Mouse (Mus musculus): ENCODE results near the gene St6gal2. TPM values are rescaled to one million over a fixed set of nuclear protein-coding genes. Genes with fewer than 3 reads are reported as not detected.

The St6gal2 gene
- polyA plus RNA-seq, 1 experiment = not detected

DNA sequence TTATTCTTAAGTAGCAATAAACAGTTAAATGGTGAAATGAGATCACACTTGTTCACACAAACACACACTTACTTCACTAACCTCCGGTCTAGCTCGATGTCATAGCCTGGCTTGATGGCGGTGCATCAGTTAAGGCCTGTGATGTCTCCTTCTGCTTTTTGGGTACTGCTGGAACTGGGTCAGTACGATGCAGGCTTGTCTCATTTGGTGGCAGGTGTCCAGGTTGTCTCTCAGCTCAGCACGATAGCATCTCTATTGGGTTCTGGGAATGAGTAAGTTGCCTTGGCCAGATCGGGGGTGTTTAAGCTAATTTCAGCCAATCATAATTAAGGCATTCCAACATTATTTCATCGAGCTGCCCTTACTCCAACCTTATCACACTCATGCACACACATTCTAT, 86.7 kb downstream of the St6gal2 start:
- no peaks in the 10 kb centered on the region for H3K4me1 ChIP-seq (ENCODE audit: control insufficient read depth, insufficient read depth, low read length)
- no peaks in the 10 kb centered on the region for H3K36me3 ChIP-seq (ENCODE audit: control insufficient read depth, insufficient read depth, low read length)
- 89% methylated on average over 7 of the region's 7 CpGs for whole genome bisulfite sequencing
- H3K4me3 ChIP-seq (ENCODE audit: insufficient read depth, low read depth, low read length) = no peak overlapping the region
- TF ChIP-seq POLR2A (IDR thresholded peaks at IDR 0.05; ENCODE audit: low read depth, low read length) = no peak
- TF ChIP-seq CTCF (conservative IDR thresholded peaks at IDR 0.05; ENCODE audit: insufficient read depth, insufficient read length, low read depth, low read length) = no peak
- H3K27ac ChIP-seq (ENCODE audit: insufficient read depth, low read depth, low read length) = no peak overlapping the region
- no peaks in the 10 kb centered on the region for H3K27me3 ChIP-seq (replicated peaks; ENCODE audit: control insufficient read depth, insufficient read depth, low read length)
- no peak for DNase-seq

DNA sequence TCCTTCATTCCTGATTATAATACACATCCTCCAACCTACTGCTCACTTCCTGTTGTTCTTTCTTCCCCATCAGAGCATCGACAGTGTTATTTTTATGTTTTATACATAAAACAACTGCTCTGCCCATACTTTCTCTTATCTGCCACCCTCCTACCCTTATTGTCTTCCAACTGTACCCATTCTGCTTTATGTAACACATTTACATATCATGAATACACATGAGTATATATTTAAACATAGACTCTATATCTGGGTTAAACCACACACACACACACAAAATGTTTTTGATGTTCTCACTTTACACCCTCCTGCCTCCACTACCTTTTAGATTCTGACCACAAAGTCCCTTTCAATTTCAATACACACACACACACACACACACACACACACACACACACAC, 103.3 kb downstream of the St6gal2 start:
- H3K27ac ChIP-seq (ENCODE audit: insufficient read depth, low read depth, low read length) = no peak overlapping the region
- no peaks in the 10 kb centered on the region for H3K4me1 ChIP-seq (ENCODE audit: control insufficient read depth, insufficient read depth, low read length)
- no peak for TF ChIP-seq CTCF (conservative IDR thresholded peaks at IDR 0.05; ENCODE audit: insufficient read depth, insufficient read length, low read depth, low read length)
- no peak overlapping the region for H3K4me3 ChIP-seq (ENCODE audit: insufficient read depth, low read depth, low read length)
- H3K27me3 ChIP-seq (replicated peaks; ENCODE audit: control insufficient read depth, insufficient read depth, low read length) = no peaks in the 10 kb centered on the region
- WGBS = 74% methylated on average over 1 of the region's 1 CpGs
- DNase-seq = no peak
- H3K36me3 ChIP-seq (ENCODE audit: control insufficient read depth, insufficient read depth, low read length) = no peaks in the 10 kb centered on the region

DNA sequence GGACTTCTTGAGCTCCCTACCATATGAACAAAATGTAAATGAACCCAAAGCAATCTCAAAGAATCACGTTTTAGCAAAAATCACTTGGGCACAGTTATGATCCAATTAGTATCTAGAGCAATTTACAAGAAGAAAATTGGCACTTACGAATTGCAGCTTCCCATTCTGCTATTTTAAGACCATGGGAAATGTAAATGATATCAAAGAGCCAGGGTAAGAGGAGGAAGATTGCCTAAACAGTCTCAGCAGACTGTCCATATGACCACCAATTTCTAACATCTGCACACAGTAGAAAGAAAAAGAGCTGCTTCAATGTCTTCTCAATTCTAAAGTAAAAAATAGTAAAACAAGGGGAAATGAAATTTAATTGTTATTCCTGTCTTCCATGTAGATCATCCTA, 116.6 kb downstream of the St6gal2 start:
- Histone ChIP-seq H3K27ac (ENCODE audit: insufficient read depth, low read depth, low read length) (no peak overlapping the region), H3K36me3 (ENCODE audit: control insufficient read depth, insufficient read depth, low read length) (no peaks in the 10 kb centered on the region), H3K4me3 (ENCODE audit: insufficient read depth, low read depth, low read length) (no peak overlapping the region), H3K27me3 (replicated peaks; ENCODE audit: control insufficient read depth, insufficient read depth, low read length) (no peaks in the 10 kb centered on the region), H3K4me1 (ENCODE audit: control insufficient read depth, insufficient read depth, low read length) (no peaks in the 10 kb centered on the region)
- no peak for TF ChIP-seq CTCF (conservative IDR thresholded peaks at IDR 0.05; ENCODE audit: insufficient read depth, insufficient read length, low read depth, low read length)
- 69% methylated on average over 2 of the region's 2 CpGs for WGBS
- no peak for DNase-seq

Other genes with a start within 250 kb of the St6gal2 start
- gene Vmn2r118, start 179.8 kb downstream of the St6gal2 start, polyA plus RNA-seq (2012; rRNA removed) = not detected in 2 replicates